Mouse (Mus musculus): ENCODE data around the gene Golt1a. TPM values are rescaled to one million over a fixed set of nuclear protein-coding genes. Genes with fewer than 3 reads are reported as not detected.

The Golt1a gene
- total and polyA plus RNA-seq, 3 experiments, result not detected

GRCm38 (mm10) chr1:133296376-133296775, 13.2 kb upstream of the Golt1a start:
- Histone ChIP-seq H3K79me2 (replicated peaks; ENCODE audit: control insufficient read depth, extremely low read depth, insufficient read depth, poor library complexity, severe bottlenecking) (no peaks in the 10 kb centered on the region), H3K4me1 (ENCODE audit: control insufficient read depth in 1 of 2, insufficient read depth in 2 of 2) (peaks cover 0 to 6% of the 10 kb centered on the region in 2 experiments; a peak in 2 of 4 replicates), H3K36me3 (replicated peaks in 1 of 2; ENCODE audit: control insufficient read depth in 1 of 2, insufficient read depth in 1 of 2, low read length in 1 of 2) (no peaks in the 10 kb centered on the region), H3K9ac (ENCODE audit: insufficient read depth, low read depth) (no peak overlapping the region), H3K4me2 (ENCODE audit: insufficient read depth, low read depth, poor library complexity, severe bottlenecking) (no peak overlapping the region), H3K27ac (ENCODE audit: insufficient read depth, low read depth) (no peak overlapping the region), H3K27me3 (replicated peaks) (peaks cover 96% of the 10 kb centered on the region), H3K9me3 (replicated peaks; ENCODE audit: low read length) (no peaks in the 10 kb centered on the region), H3K4me3 (replicated peaks in 1 of 3; ENCODE audit: low read depth in 2 of 3, low read length in 2 of 3, poor library complexity in 1 of 3) (no peak overlapping the region)
- DNase-seq (ENCODE audit: extremely low read depth), result no peak
- dilution Hi-C loops (cut with MboI; ENCODE audit: extremely low pct_ligation_motif_present, extremely low pct_unique_long_range_greater_than_20kb, low sequenced_read_pairs), result no loop called here
- TF ChIP-seq SMC3 (IDR thresholded peaks at IDR 0.05; ENCODE audit: low read depth, low read length) (no peak), TBP (conservative IDR thresholded peaks at IDR 0.05; ENCODE audit: low read depth, low read length) (no peak), EP300 (IDR thresholded peaks at IDR 0.05; ENCODE audit: low read length) (no peak), HCFC1 (IDR thresholded peaks at IDR 0.05; ENCODE audit: low read depth, low read length) (no peak), MAFK (IDR thresholded peaks at IDR 0.05; ENCODE audit: insufficient replicate concordance, low read length) (no peak), PAX5 (IDR thresholded peaks at IDR 0.05; ENCODE audit: low read length) (no peak), USF1 (IDR thresholded peaks at IDR 0.05; ENCODE audit: low read depth, low read length) (no peak), RAD21 (IDR thresholded peaks at IDR 0.05; ENCODE audit: low read depth, low read length) (no peak), MEF2A (IDR thresholded peaks at IDR 0.05; ENCODE audit: borderline replicate concordance, low read depth, low read length) (no peak), CHD2 (IDR thresholded peaks at IDR 0.05; ENCODE audit: low read length) (no peak), CTCF (conservative IDR thresholded peaks at IDR 0.05 in 1 of 2, IDR thresholded peaks at IDR 0.05 in 1 of 2; ENCODE audit: low read depth in 2 of 2, low read length in 2 of 2) (no peak), UBTF (IDR thresholded peaks at IDR 0.05; ENCODE audit: low read depth, low read length) (no peak), BHLHE40 (IDR thresholded peaks at IDR 0.05; ENCODE audit: low read depth, low read length) (no peak)
- in situ Hi-C loops (cut with MboI; ENCODE audit: low pct_ligation_motif_present, low pct_unique_long_range_greater_than_20kb, low sequenced_read_pairs), result no loop called here

- peaks cover 0 to 6% of the 10 kb centered on the region in 2 experiments; a peak in 2 of 4 replicates for H3K4me1 ChIP-seq (ENCODE audit: control insufficient read depth in 1 of 2, insufficient read depth in 2 of 2)
- H3K27me3 ChIP-seq (replicated peaks), result peaks cover 97% of the 10 kb centered on the region
- no peaks in the 10 kb centered on the region for H3K79me2 ChIP-seq (replicated peaks; ENCODE audit: control insufficient read depth, extremely low read depth, insufficient read depth, poor library complexity, severe bottlenecking)
- in situ Hi-C loops (cut with MboI; ENCODE audit: low pct_ligation_motif_present, low pct_unique_long_range_greater_than_20kb, low sequenced_read_pairs) (no loop called here), dilution Hi-C loops (cut with MboI; ENCODE audit: extremely low pct_ligation_motif_present, extremely low pct_unique_long_range_greater_than_20kb, low sequenced_read_pairs) (no loop called here)
- no peaks in the 10 kb centered on the region for H3K9me3 ChIP-seq (replicated peaks; ENCODE audit: low read length)
- no peak for TF ChIP-seq EP300 (IDR thresholded peaks at IDR 0.05; ENCODE audit: low read length)
- no peak for TF ChIP-seq ZKSCAN1 (IDR thresholded peaks at IDR 0.05; ENCODE audit: borderline replicate concordance, low read depth, low read length)
- no peak for TF ChIP-seq MAX (IDR thresholded peaks at IDR 0.05; ENCODE audit: low read length)
- no peak for TF ChIP-seq NELFE (IDR thresholded peaks at IDR 0.05; ENCODE audit: low read depth, low read length)
- no peak overlapping the region for H3K4me2 ChIP-seq (ENCODE audit: insufficient read depth, low read depth, poor library complexity, severe bottlenecking)
- no peak overlapping the region for H3K27ac ChIP-seq (ENCODE audit: insufficient read depth, low read depth)
- no peak for DNase-seq (ENCODE audit: extremely low read depth)
- H3K36me3 ChIP-seq (replicated peaks in 1 of 2; ENCODE audit: control insufficient read depth in 1 of 2, insufficient read depth in 1 of 2, low read length in 1 of 2), result no peaks in the 10 kb centered on the region
- H3K9ac ChIP-seq (ENCODE audit: insufficient read depth, low read depth), result no peak overlapping the region
- no peak overlapping the region for H3K4me3 ChIP-seq (replicated peaks in 1 of 3; ENCODE audit: low read depth in 2 of 3, low read length in 2 of 3, poor library complexity in 1 of 3)
Observed at GRCm38 (mm10) chr1:133298816-133299215, 10.8 kb upstream of the Golt1a start.
